In the genomic region with DNA sequence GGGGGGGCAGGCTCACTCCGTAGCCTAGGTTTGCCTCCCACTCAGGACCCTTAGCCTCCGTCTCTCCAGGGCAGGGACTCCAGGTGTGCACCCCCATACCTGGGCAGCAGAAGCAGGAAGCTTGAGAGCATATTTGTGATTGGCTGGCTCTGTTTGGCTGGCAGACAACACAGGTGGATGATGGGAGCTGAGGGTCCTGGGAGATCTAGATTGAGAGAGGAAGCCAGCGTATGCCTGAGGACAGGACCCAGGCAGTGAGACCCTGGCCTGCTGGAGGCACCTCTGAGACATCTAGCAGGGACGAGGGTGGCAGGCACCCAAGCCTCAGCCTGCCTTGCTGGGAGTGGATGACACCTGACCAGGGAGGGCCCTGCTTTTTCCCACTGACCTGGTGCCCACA, we compare ENCODE assay signal across 8 mouse cellular contexts.
DNase-seq lines count a peak whose midpoint lies in the region; ATAC-seq and TF ChIP-seq lines count a peak whose summit lies in the region.

No protein-coding gene starts in this region.

- peaks cover 74% of the 10 kb centered on the region for H3K4me1 ChIP-seq in heart, embryonic 13.5 days
- H3K4me1 ChIP-seq in ES-E14 (ENCODE audit: control insufficient read depth in 2 of 2, insufficient read depth in 2 of 2, low read length in 2 of 2, poor library complexity in 1 of 2), result peaks cover 7 to 31% of the 10 kb centered on the region in 2 experiments; a peak in 2 of 4 replicates
- peaks cover 8% of the 10 kb centered on the region; the same call in 1 of the 2 replicates for H3K4me1 ChIP-seq in hindbrain, embryonic 11.5 days (replicated peaks; ENCODE audit: control insufficient read depth, insufficient read depth, low read length)
- peaks cover 20% of the 10 kb centered on the region for H3K4me1 ChIP-seq in midbrain, embryonic 11.5 days (ENCODE audit: control insufficient read depth, insufficient read depth, low read length)

- no peak for ATAC-seq in heart, embryonic 13.5 days (ENCODE audit: extremely low read depth, insufficient number of reproducible peaks, low FRiP score, low TSS enrichment)
- peak; percentile 15 for ATAC-seq in hindbrain, embryonic 11.5 days (ENCODE audit: low FRiP score)
- no peak; the same call in 1 of the 2 replicates for ATAC-seq in midbrain, embryonic 11.5 days (ENCODE audit: low FRiP score)

- no peaks in the 10 kb centered on the region for H3K27me3 ChIP-seq in heart, embryonic 13.5 days (replicated peaks)
- no peaks in the 10 kb centered on the region for H3K27me3 ChIP-seq in hindbrain, embryonic 11.5 days (ENCODE audit: control insufficient read depth, insufficient read depth, low read length)
- H3K27me3 ChIP-seq in midbrain, embryonic 11.5 days (ENCODE audit: control insufficient read depth, insufficient read depth, low read length), result no peaks in the 10 kb centered on the region

- H3K9me3 ChIP-seq in heart, embryonic 13.5 days, result no peaks in the 10 kb centered on the region
- no peaks in the 10 kb centered on the region for H3K9me3 ChIP-seq in ES-E14 (ENCODE audit: control insufficient read depth, insufficient read depth, low read depth, low read length)
- H3K9me3 ChIP-seq in hindbrain, embryonic 11.5 days (ENCODE audit: control insufficient read depth, low read length), result no peaks in the 10 kb centered on the region
- no peaks in the 10 kb centered on the region for H3K9me3 ChIP-seq in midbrain, embryonic 11.5 days (ENCODE audit: control insufficient read depth, low read length)

- H3K4me2 ChIP-seq in heart, embryonic 13.5 days, result peak overlapping the region; percentile 83
- H3K4me2 ChIP-seq in hindbrain, embryonic 11.5 days (replicated peaks; ENCODE audit: low read depth, low read length), result peak overlapping the region; percentile 91
- H3K4me2 ChIP-seq in midbrain, embryonic 11.5 days, result peak overlapping the region; percentile 95

- whole genome bisulfite sequencing in heart, embryonic 13.5 days, result 52% methylated on average over 4 of the region's 4 CpGs
- WGBS in hindbrain, embryonic 11.5 days, result 60% methylated on average over 4 of the region's 4 CpGs
- 71% methylated on average over 4 of the region's 4 CpGs for WGBS in midbrain, embryonic 11.5 days

- in situ Hi-C loops in ES-E14 (cut with MboI; ENCODE audit: low sequenced_read_pairs in 2 of 2, unreplicated experiment in 2 of 2), result no loop called here

- H3K4me3 ChIP-seq in heart, embryonic 13.5 days, result peak overlapping the region; percentile 66
- peak overlapping the region; percentile 57 to 64; a peak in 3 of 4 replicates for H3K4me3 ChIP-seq in ES-E14 (ENCODE audit: insufficient read depth in 1 of 2, low read depth in 1 of 2, low read length in 2 of 2, poor library complexity in 1 of 2, severe bottlenecking in 1 of 2)
- peak overlapping the region; percentile 57; the same call in 1 of the 2 replicates for H3K4me3 ChIP-seq in hindbrain, embryonic 11.5 days (ENCODE audit: low read depth, low read length)
- peak overlapping the region; percentile 62 for H3K4me3 ChIP-seq in midbrain, embryonic 11.5 days (ENCODE audit: low read depth, low read length)

- no peaks in the 10 kb centered on the region for H3K36me3 ChIP-seq in heart, embryonic 13.5 days
- H3K36me3 ChIP-seq in ES-E14 (ENCODE audit: control insufficient read depth, insufficient read depth, low read length, poor library complexity, severe bottlenecking), result no peaks in the 10 kb centered on the region
- no peaks in the 10 kb centered on the region for H3K36me3 ChIP-seq in hindbrain, embryonic 11.5 days (ENCODE audit: control insufficient read depth, insufficient read depth, low read length)
- no peaks in the 10 kb centered on the region for H3K36me3 ChIP-seq in midbrain, embryonic 11.5 days (ENCODE audit: control insufficient read depth, insufficient read depth, low read length)

- no peak for DNase-seq in heart, adult 9 months (ENCODE audit: low spot score in 2 of 2)
- DNase-seq in ES-E14 (ENCODE audit: low read depth, low spot score), result no peak
- no peak for DNase-seq in hindbrain, embryonic 11.5 days (ENCODE audit: low spot score)
- DNase-seq in midbrain, embryonic 11.5 days (ENCODE audit: low spot score, missing footprints), result no peak
- DNase-seq in adrenal gland, postnatal 4 days (ENCODE audit: low spot score in 2 of 2), result no peak
- DNase-seq in cerebellum, adult 11 months, result no peak
- DNase-seq in right cerebral cortex, adult 2 months (ENCODE audit: low spot score in 2 of 2), result no peak

- peak overlapping the region; percentile 90 for H3K9ac ChIP-seq in heart, embryonic 13.5 days
- peak overlapping the region; percentile 70 for H3K9ac ChIP-seq in ES-E14 (ENCODE audit: insufficient read depth, low read depth, low read length, poor library complexity, severe bottlenecking)
- H3K9ac ChIP-seq in hindbrain, embryonic 11.5 days (ENCODE audit: low read depth, low read length), result no peak overlapping the region
- peak overlapping the region; percentile 85 for H3K9ac ChIP-seq in midbrain, embryonic 11.5 days (ENCODE audit: low read length)

- H3K27ac ChIP-seq in heart, embryonic 13.5 days (replicated peaks), result peak overlapping the region; percentile 93
- H3K27ac ChIP-seq in ES-E14 (ENCODE audit: insufficient read depth, low read depth, low read length, poor library complexity, severe bottlenecking), result no peak overlapping the region
- no peak overlapping the region for H3K27ac ChIP-seq in hindbrain, embryonic 11.5 days (ENCODE audit: low read depth, low read length)
- H3K27ac ChIP-seq in midbrain, embryonic 11.5 days (ENCODE audit: low read depth, low read length), result no peak overlapping the region

TF ChIP-seq in ES-E14, 5 proteins besides CTCF, POLR2A, EP300 and RAD21:
- no peak for TF ChIP-seq MAFK (IDR thresholded peaks at IDR 0.05; ENCODE audit: insufficient read depth, low read depth, low read length)
- TF ChIP-seq ZC3H11A (IDR thresholded peaks at IDR 0.05; ENCODE audit: borderline replicate concordance, low read depth, low read length), result no peak
- TF ChIP-seq ZNF384 (IDR thresholded peaks at IDR 0.05; ENCODE audit: low read depth, low read length), result no peak
- TF ChIP-seq HCFC1 (IDR thresholded peaks at IDR 0.05; ENCODE audit: borderline replicate concordance, insufficient read depth, low read length), result no peak
- no peak for TF ChIP-seq CHD2 (IDR thresholded peaks at IDR 0.05; ENCODE audit: low read depth, low read length)
